Mouse (Mus musculus) cerebellum, postnatal 10 days (tissue): ENCODE results near the gene Tex44.

Experiments used
- DNase-seq, 2 experiments: peaks; one replicate each; pipeline ENCODE4 v3.0.0; 2021; ENCODE audit warnings: mixed read lengths in 2 of 2

Gene Tex44

GRCm38 (mm10) chr1:86424336-86424735 lies 1.8 kb upstream of the Tex44 start:
- no peak for DNase-seq

- DNase-seq, result no peak
These were observed 1.1 kb upstream of the Tex44 start for GRCm38 (mm10) chr1:86424835-86425547.

GRCm38 (mm10) chr1:86430056-86430455 lies 3.9 kb downstream of the Tex44 start:
- peak; percentile 85 to 89 for DNase-seq

GRCm38 (mm10) chr1:86432778-86433177 lies 6.6 kb downstream of the Tex44 start:
- DNase-seq, result no peak

GRCm38 (mm10) chr1:86433359-86433758 lies 7.2 kb downstream of the Tex44 start:
- no peak for DNase-seq

GRCm38 (mm10) chr1:86434001-86434400 lies 7.9 kb downstream of the Tex44 start:
- DNase-seq, result peak; percentile 78 to 81

GRCm38 (mm10) chr1:86434439-86435201 lies 8.5 kb downstream of the Tex44 start:
- peak; percentile 99 for DNase-seq

- peak; percentile 81 for DNase-seq
These were observed 9.2 kb downstream of the Tex44 start for GRCm38 (mm10) chr1:86435302-86435821.

- DNase-seq, result no peak
These were observed 11.3 kb downstream of the Tex44 start for GRCm38 (mm10) chr1:86437219-86438013.

- DNase-seq, result no peak
These were observed 11.8 kb downstream of the Tex44 start for GRCm38 (mm10) chr1:86438014-86438319.

GRCm38 (mm10) chr1:86438501-86438900 lies 12.4 kb downstream of the Tex44 start:
- DNase-seq, result peak; percentile 55 to 58

- peak; percentile 38 to 50 for DNase-seq
These were observed 13.5 kb downstream of the Tex44 start for GRCm38 (mm10) chr1:86439487-86440170.

- DNase-seq, result peak; percentile 98 to 99
These were observed 14.2 kb downstream of the Tex44 start for GRCm38 (mm10) chr1:86440171-86440886.

GRCm38 (mm10) chr1:86440887-86441723 lies 15.0 kb downstream of the Tex44 start:
- peak; percentile 78 for DNase-seq

- no peak for DNase-seq
These were observed 15.5 kb downstream of the Tex44 start for GRCm38 (mm10) chr1:86441724-86441979.

GRCm38 (mm10) chr1:86441980-86442831 lies 16.1 kb downstream of the Tex44 start:
- peak; percentile 88 to 91 for DNase-seq

- no peak for DNase-seq
These were observed 16.7 kb downstream of the Tex44 start for GRCm38 (mm10) chr1:86442832-86443231.

- peak; percentile 22 to 34 for DNase-seq
These were observed 17.4 kb downstream of the Tex44 start for GRCm38 (mm10) chr1:86443386-86444172.

- DNase-seq, result peak; percentile 80 to 81
These were observed 21.6 kb downstream of the Tex44 start for GRCm38 (mm10) chr1:86447596-86448171.
